Mouse (Mus musculus): Measurements from ENCODE around the gene Il4i1.

GRCm38 (mm10) chr7:44780101-44780500 is 36.1 kb upstream of the Il4i1 start:
- TF ChIP-seq CTCF (IDR thresholded peaks at IDR 0.05; ENCODE audit: low read depth, low read length) (no peak), POLR2A (IDR thresholded peaks at IDR 0.05; ENCODE audit: insufficient read depth, low read length) (no peak), EP300 (IDR thresholded peaks at IDR 0.05; ENCODE audit: insufficient read depth, low read depth, low read length) (no peak)

All from ES-Bruce4 (cell line).